Mouse (Mus musculus): Measurements from ENCODE around the gene Nrl. TPM values are rescaled to one million over a fixed set of nuclear protein-coding genes. Genes with fewer than 3 reads are reported as not detected.

The Nrl gene
- total and polyA plus RNA-seq, 2 experiments from 2014 or later: 0.57 to 1.5 TPM

- Histone ChIP-seq H3K36me3 (ENCODE audit: insufficient read depth, low read length) (peaks cover 48% of the 10 kb centered on the region), H3K9me3 (ENCODE audit: low read length) (no peaks in the 10 kb centered on the region), H3K4me2 (ENCODE audit: low read depth, low read length, poor library complexity, severe bottlenecking) (no peak overlapping the region), H3K4me3 (ENCODE audit: low read depth, low read length) (no peak overlapping the region), H3K9ac (replicated peaks; ENCODE audit: low read length, poor library complexity, severe bottlenecking) (no peak overlapping the region), H3K27ac (ENCODE audit: low read depth, low read length) (no peak overlapping the region), H3K4me1 (ENCODE audit: insufficient read depth, low read length) (0 out of 2 replicates have a peak, but pooled peaks cover 2% of the 10 kb centered on the region), H3K27me3 (ENCODE audit: insufficient read depth, low read length) (no peaks in the 10 kb centered on the region)
- DNase-seq (ENCODE audit: low spot score) (no peak), ATAC-seq (ENCODE audit: low FRiP score) (no peak)
- TF ChIP-seq CTCF (IDR thresholded peaks at IDR 0.05): no peak
- WGBS: 70% methylated on average over 9 of the region's 9 CpGs
Measured at GRCm38 (mm10) chr14:55544334-55544733, 19.6 kb upstream of the Nrl start.

GRCm38 (mm10) chr14:55542268-55542667, 17.5 kb upstream of the Nrl start:
- TF ChIP-seq CTCF (IDR thresholded peaks at IDR 0.05): no peak
- DNase-seq (ENCODE audit: low spot score) (no peak), ATAC-seq (ENCODE audit: low FRiP score) (no peak)
- Histone ChIP-seq H3K4me2 (ENCODE audit: low read depth, low read length, poor library complexity, severe bottlenecking) (no peak overlapping the region), H3K9me3 (ENCODE audit: low read length) (no peaks in the 10 kb centered on the region), H3K4me1 (ENCODE audit: insufficient read depth, low read length) (0 out of 2 replicates have a peak, but pooled peaks cover 2% of the 10 kb centered on the region), H3K27ac (ENCODE audit: low read depth, low read length) (no peak overlapping the region), H3K36me3 (ENCODE audit: insufficient read depth, low read length) (peaks cover 30% of the 10 kb centered on the region), H3K9ac (replicated peaks; ENCODE audit: low read length, poor library complexity, severe bottlenecking) (no peak overlapping the region), H3K27me3 (ENCODE audit: insufficient read depth, low read length) (no peaks in the 10 kb centered on the region), H3K4me3 (ENCODE audit: low read depth, low read length) (no peak overlapping the region)
- WGBS: 98% methylated on average over 12 of the region's 12 CpGs

- Histone ChIP-seq H3K9me3 (ENCODE audit: low read length) (no peaks in the 10 kb centered on the region), H3K4me2 (ENCODE audit: low read depth, low read length, poor library complexity, severe bottlenecking) (peak overlapping the region; percentile 75), H3K36me3 (ENCODE audit: insufficient read depth, low read length) (peaks cover 20% of the 10 kb centered on the region), H3K27me3 (ENCODE audit: insufficient read depth, low read length) (no peaks in the 10 kb centered on the region), H3K9ac (replicated peaks; ENCODE audit: low read length, poor library complexity, severe bottlenecking) (peak overlapping the region; percentile 75), H3K4me1 (ENCODE audit: insufficient read depth, low read length) (0 out of 2 replicates have a peak, but pooled peaks cover 2% of the 10 kb centered on the region), H3K4me3 (ENCODE audit: low read depth, low read length) (peak overlapping the region; percentile 51), H3K27ac (ENCODE audit: low read depth, low read length) (peak overlapping the region; percentile 90)
- DNase-seq (ENCODE audit: low spot score) (peak; percentile 72), ATAC-seq (ENCODE audit: low FRiP score) (peak; percentile 63)
- 5% methylated on average over 9 of the region's 10 CpGs for WGBS
- TF ChIP-seq CTCF (IDR thresholded peaks at IDR 0.05): no peak
Measured at GRCm38 (mm10) chr14:55540787-55541321, 16.1 kb upstream of the Nrl start.

- H3K4me2 ChIP-seq (ENCODE audit: low read depth, low read length, poor library complexity, severe bottlenecking): peak within 1 kb of the TSS; percentile 75
- DNase-seq (ENCODE audit: low spot score) (peak; percentile 85), ATAC-seq (ENCODE audit: low FRiP score) (peak; percentile 84)
- peak within 1 kb of the TSS; percentile 90 for H3K27ac ChIP-seq (ENCODE audit: low read depth, low read length)
- H3K4me3 ChIP-seq (ENCODE audit: low read depth, low read length): peak within 1 kb of the TSS; percentile 51
- under 1% methylated on average over 32 of the region's 32 CpGs for WGBS
- H3K4me1 ChIP-seq (ENCODE audit: insufficient read depth, low read length): 0 out of 2 replicates have a peak, but pooled peaks cover 2% of the 10 kb centered on the region
- TF ChIP-seq CTCF (IDR thresholded peaks at IDR 0.05): no peak
- H3K27me3 ChIP-seq (ENCODE audit: insufficient read depth, low read length): no peaks in the 10 kb centered on the region
- H3K9me3 ChIP-seq (ENCODE audit: low read length): no peaks in the 10 kb centered on the region
- peaks cover 15% of the 10 kb centered on the region for H3K36me3 ChIP-seq (ENCODE audit: insufficient read depth, low read length)
- H3K9ac ChIP-seq (replicated peaks; ENCODE audit: low read length, poor library complexity, severe bottlenecking): peak within 1 kb of the TSS; percentile 75
Measured at GRCm38 (mm10) chr14:55540067-55540786, 15.4 kb upstream of the Nrl start, which contains the start of gene Pck2. Gene Pck2 (plus strand): TSS chr14:55540266.

- TF ChIP-seq CTCF (IDR thresholded peaks at IDR 0.05): peak; percentile 77
- Histone ChIP-seq H3K9ac (replicated peaks; ENCODE audit: low read length, poor library complexity, severe bottlenecking) (no peak overlapping the region), H3K4me2 (ENCODE audit: low read depth, low read length, poor library complexity, severe bottlenecking) (no peak overlapping the region), H3K27me3 (ENCODE audit: insufficient read depth, low read length) (no peaks in the 10 kb centered on the region), H3K27ac (ENCODE audit: low read depth, low read length) (no peak overlapping the region), H3K4me1 (ENCODE audit: insufficient read depth, low read length) (no peaks in the 10 kb centered on the region), H3K4me3 (ENCODE audit: low read depth, low read length) (no peak overlapping the region), H3K36me3 (ENCODE audit: insufficient read depth, low read length) (no peaks in the 10 kb centered on the region), H3K9me3 (ENCODE audit: low read length) (no peaks in the 10 kb centered on the region)
- ATAC-seq (ENCODE audit: low FRiP score) (no peak), DNase-seq (ENCODE audit: low spot score) (no peak)
- WGBS: 54% methylated on average over 6 of the region's 6 CpGs
Measured at GRCm38 (mm10) chr14:55536116-55536745, 11.4 kb upstream of the Nrl start.

GRCm38 (mm10) chr14:55527940-55528339, 3.2 kb upstream of the Nrl start:
- TF ChIP-seq CTCF (IDR thresholded peaks at IDR 0.05): peak; percentile 67
- 18% methylated on average over 3 of the region's 3 CpGs for WGBS
- H3K4me3 ChIP-seq (ENCODE audit: low read depth, low read length): no peak overlapping the region

More at GRCm38 (mm10) chr14:55527940-55528339, 3.2 kb upstream of the Nrl start:
- DNase-seq (ENCODE audit: low spot score) (peak; percentile 59), ATAC-seq (ENCODE audit: low FRiP score) (no peak)
- H3K9me3 ChIP-seq (ENCODE audit: low read length): no peaks in the 10 kb centered on the region
- no peaks in the 10 kb centered on the region for H3K36me3 ChIP-seq (ENCODE audit: insufficient read depth, low read length)
- H3K4me2 ChIP-seq (ENCODE audit: low read depth, low read length, poor library complexity, severe bottlenecking): no peak overlapping the region
- no peak overlapping the region for H3K27ac ChIP-seq (ENCODE audit: low read depth, low read length)
- H3K27me3 ChIP-seq (ENCODE audit: insufficient read depth, low read length): 0 out of 2 replicates have a peak, but pooled peaks cover 5% of the 10 kb centered on the region
- H3K4me1 ChIP-seq (ENCODE audit: insufficient read depth, low read length): no peaks in the 10 kb centered on the region
- no peak overlapping the region for H3K9ac ChIP-seq (replicated peaks; ENCODE audit: low read length, poor library complexity, severe bottlenecking)

Measured in midbrain, postnatal 0 days (tissue).